Mouse (Mus musculus): ENCODE results near the gene Iqcj. TPM values are rescaled to one million over a fixed set of nuclear protein-coding genes. Genes with fewer than 3 reads are reported as not detected.

The Iqcj gene
- polyA plus RNA-seq, 1 experiment from 2014 or later, result 0.16 TPM

DNA sequence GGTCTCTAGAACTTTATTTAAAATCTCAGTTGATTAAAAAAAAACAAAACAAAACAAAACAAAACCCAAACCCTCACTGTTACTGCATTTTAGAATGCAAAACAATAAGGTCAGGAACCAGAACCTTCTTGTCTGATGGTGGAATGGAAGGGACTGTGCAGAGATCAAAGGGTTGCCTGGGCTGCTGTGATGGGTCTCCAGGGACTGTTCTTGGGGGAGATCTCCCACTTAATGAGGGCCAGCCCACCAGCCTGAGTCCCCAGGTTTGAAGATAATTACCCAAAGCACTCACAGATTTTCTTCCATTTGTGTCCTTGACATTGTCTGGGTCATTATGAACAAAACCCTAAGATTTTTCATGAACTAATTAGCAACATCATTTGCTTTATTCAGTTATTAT lies 4.8 kb upstream of the Iqcj start:
- ATAC-seq (ENCODE audit: insufficient number of reproducible peaks, low FRiP score, low TSS enrichment, low read depth) (no peak), DNase-seq (ENCODE audit: low spot score) (no peak)
- H3K36me3 ChIP-seq (ENCODE audit: control insufficient read depth, insufficient read depth, low read length), result no peaks in the 10 kb centered on the region
- peaks cover 3% of the 10 kb centered on the region for H3K4me1 ChIP-seq (ENCODE audit: control insufficient read depth, insufficient read depth, low read length)
- no peak overlapping the region for H3K27ac ChIP-seq (replicated peaks; ENCODE audit: low read depth, low read length)
- H3K27me3 ChIP-seq (ENCODE audit: control insufficient read depth, insufficient read depth, low read length), result no peaks in the 10 kb centered on the region
- no peak overlapping the region for H3K4me2 ChIP-seq (ENCODE audit: low read depth, severe bottlenecking)
- no peak overlapping the region for H3K9ac ChIP-seq (ENCODE audit: low read length)
- H3K4me3 ChIP-seq (ENCODE audit: low read depth, low read length), result no peak overlapping the region
- H3K9me3 ChIP-seq (ENCODE audit: control insufficient read depth, low read length), result no peaks in the 10 kb centered on the region

DNA sequence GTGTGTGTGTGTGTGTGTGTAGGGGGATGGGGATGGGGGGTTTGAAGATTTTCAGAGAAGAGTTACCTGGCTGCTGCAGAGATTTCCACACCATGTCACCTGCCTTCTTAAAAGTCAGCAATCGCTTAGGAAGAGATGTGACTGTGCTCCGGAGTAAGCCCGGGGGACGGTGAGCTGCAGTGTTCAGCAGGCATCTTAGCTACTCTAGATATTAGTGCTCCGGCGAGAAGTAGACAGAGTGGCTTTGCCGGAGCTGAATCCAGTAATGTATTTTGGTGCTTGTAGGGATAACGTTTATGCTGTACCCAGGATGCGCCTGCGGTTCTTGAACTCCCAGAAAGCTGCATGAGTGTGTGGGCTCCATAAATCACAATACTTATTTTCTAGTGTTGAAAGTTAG lies 748 bp downstream of the Iqcj start:
- Histone ChIP-seq H3K9ac (ENCODE audit: low read length) (no peak overlapping the region), H3K4me2 (ENCODE audit: low read depth, severe bottlenecking) (no peak overlapping the region), H3K36me3 (ENCODE audit: control insufficient read depth, insufficient read depth, low read length) (no peaks in the 10 kb centered on the region), H3K27ac (replicated peaks; ENCODE audit: low read depth, low read length) (no peak overlapping the region), H3K4me3 (ENCODE audit: low read depth, low read length) (no peak overlapping the region), H3K9me3 (ENCODE audit: control insufficient read depth, low read length) (no peaks in the 10 kb centered on the region), H3K4me1 (ENCODE audit: control insufficient read depth, insufficient read depth, low read length) (peaks cover 8% of the 10 kb centered on the region), H3K27me3 (ENCODE audit: control insufficient read depth, insufficient read depth, low read length) (no peaks in the 10 kb centered on the region)
- WGBS, result 57% methylated on average over 10 of the region's 10 CpGs
- DNase-seq (ENCODE audit: low spot score) (no peak), ATAC-seq (ENCODE audit: insufficient number of reproducible peaks, low FRiP score, low TSS enrichment, low read depth) (no peak)

DNA sequence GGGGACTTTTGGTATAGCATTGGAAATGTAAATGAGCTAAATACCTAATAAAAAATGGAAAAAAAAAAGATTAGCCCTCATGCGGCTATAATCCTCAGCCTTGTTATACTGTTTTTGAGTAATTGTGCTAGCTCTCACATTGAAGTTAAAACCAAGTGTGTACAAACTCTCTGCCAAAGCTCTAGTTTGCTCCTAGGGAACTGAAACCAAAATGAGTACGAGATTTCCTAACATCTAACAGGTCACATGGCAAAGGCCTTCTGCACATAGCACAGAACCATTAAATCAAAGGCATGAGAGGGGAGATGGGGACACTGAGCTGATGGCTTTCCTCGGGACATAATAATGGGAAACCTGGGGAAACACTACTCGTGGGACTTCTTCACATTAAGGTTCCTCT lies 10.5 kb downstream of the Iqcj start:
- Histone ChIP-seq H3K27me3 (ENCODE audit: control insufficient read depth, insufficient read depth, low read length) (no peaks in the 10 kb centered on the region), H3K4me3 (ENCODE audit: low read depth, low read length) (no peak overlapping the region), H3K9ac (ENCODE audit: low read length) (no peak overlapping the region), H3K9me3 (ENCODE audit: control insufficient read depth, low read length) (no peaks in the 10 kb centered on the region), H3K36me3 (ENCODE audit: control insufficient read depth, insufficient read depth, low read length) (no peaks in the 10 kb centered on the region), H3K27ac (replicated peaks; ENCODE audit: low read depth, low read length) (no peak overlapping the region), H3K4me2 (ENCODE audit: low read depth, severe bottlenecking) (no peak overlapping the region), H3K4me1 (ENCODE audit: control insufficient read depth, insufficient read depth, low read length) (no peaks in the 10 kb centered on the region)
- 84% methylated on average over 4 of the region's 4 CpGs for WGBS
- ATAC-seq (ENCODE audit: insufficient number of reproducible peaks, low FRiP score, low TSS enrichment, low read depth) (no peak), DNase-seq (ENCODE audit: low spot score) (no peak)

DNA sequence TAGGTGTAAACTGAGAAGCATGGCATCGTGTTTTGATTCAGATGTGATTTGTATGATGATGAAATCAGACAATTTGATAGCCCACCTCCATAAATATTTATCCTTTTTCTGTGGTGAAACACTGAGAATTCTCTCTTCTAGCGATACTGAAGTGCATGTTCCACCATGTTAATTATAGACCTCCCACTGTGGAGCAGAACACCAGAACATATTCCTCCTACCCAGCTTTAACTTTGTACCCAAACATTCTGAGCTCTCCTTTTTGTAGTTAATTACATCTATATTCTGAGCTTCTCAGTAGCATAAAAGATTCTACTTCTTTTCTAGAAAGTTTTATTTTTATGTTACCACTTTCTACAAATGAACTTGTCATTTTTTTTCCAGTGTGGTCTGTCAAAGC lies 16.6 kb downstream of the Iqcj start:
- no peak overlapping the region for H3K27ac ChIP-seq (replicated peaks; ENCODE audit: low read depth, low read length)
- no peak for ATAC-seq (ENCODE audit: insufficient number of reproducible peaks, low FRiP score, low TSS enrichment, low read depth)
- H3K27me3 ChIP-seq (ENCODE audit: control insufficient read depth, insufficient read depth, low read length), result no peaks in the 10 kb centered on the region
- 92% methylated on average over 2 of the region's 2 CpGs for WGBS
- no peak overlapping the region for H3K4me2 ChIP-seq (ENCODE audit: low read depth, severe bottlenecking)
- no peaks in the 10 kb centered on the region for H3K4me1 ChIP-seq (ENCODE audit: control insufficient read depth, insufficient read depth, low read length)
- DNase-seq (ENCODE audit: low spot score), result no peak
- H3K9me3 ChIP-seq (ENCODE audit: control insufficient read depth, low read length), result no peaks in the 10 kb centered on the region
- H3K36me3 ChIP-seq (ENCODE audit: control insufficient read depth, insufficient read depth, low read length), result no peaks in the 10 kb centered on the region
- no peak overlapping the region for H3K4me3 ChIP-seq (ENCODE audit: low read depth, low read length)
- H3K9ac ChIP-seq (ENCODE audit: low read length), result no peak overlapping the region

- Histone ChIP-seq H3K36me3 (ENCODE audit: control insufficient read depth, insufficient read depth, low read length) (no peaks in the 10 kb centered on the region), H3K9ac (ENCODE audit: low read length) (no peak overlapping the region), H3K27me3 (ENCODE audit: control insufficient read depth, insufficient read depth, low read length) (no peaks in the 10 kb centered on the region), H3K4me1 (ENCODE audit: control insufficient read depth, insufficient read depth, low read length) (no peaks in the 10 kb centered on the region), H3K27ac (replicated peaks; ENCODE audit: low read depth, low read length) (no peak overlapping the region), H3K4me3 (ENCODE audit: low read depth, low read length) (no peak overlapping the region), H3K4me2 (ENCODE audit: low read depth, severe bottlenecking) (no peak overlapping the region), H3K9me3 (ENCODE audit: control insufficient read depth, low read length) (no peaks in the 10 kb centered on the region)
- ATAC-seq (ENCODE audit: insufficient number of reproducible peaks, low FRiP score, low TSS enrichment, low read depth), result no peak
- DNase-seq (ENCODE audit: low spot score), result no peak
- 87% methylated on average over 3 of the region's 3 CpGs for WGBS
These were observed 26.1 kb downstream of the Iqcj start for GRCm38 (mm10) chr3:67918098-67918497.

DNA sequence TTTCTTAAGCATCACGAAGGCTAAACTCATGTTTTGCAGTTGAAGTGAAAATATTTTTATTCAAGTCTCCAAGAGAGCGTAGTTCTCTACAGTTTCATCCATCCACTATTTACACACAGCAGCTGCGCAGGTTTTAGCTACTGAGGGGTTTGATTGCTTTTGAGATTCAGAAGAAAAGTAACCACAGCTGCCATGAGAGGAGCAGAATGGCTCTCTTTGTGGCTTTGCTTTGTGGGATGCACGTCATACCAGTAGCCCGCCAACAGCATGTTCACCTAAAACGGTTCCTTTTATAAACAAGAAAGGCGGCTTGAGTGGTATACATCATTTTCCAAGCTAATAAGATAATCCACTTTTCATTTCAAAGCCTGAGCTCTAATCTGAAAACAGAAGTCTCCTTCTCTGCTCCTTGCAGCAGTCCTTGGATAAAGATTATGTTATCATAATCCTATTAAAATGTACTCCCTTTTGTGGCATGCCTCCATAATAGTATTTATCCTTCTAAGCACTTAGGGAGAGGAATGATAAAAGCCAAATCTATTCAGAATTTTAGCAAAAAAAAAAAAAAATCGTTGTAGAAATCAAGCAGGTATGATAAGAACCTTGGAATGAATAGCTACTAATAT lies 26.7 kb downstream of the Iqcj start:
- ATAC-seq (ENCODE audit: insufficient number of reproducible peaks, low FRiP score, low TSS enrichment, low read depth), result no peak
- Histone ChIP-seq H3K27me3 (ENCODE audit: control insufficient read depth, insufficient read depth, low read length) (no peaks in the 10 kb centered on the region), H3K9me3 (ENCODE audit: control insufficient read depth, low read length) (no peaks in the 10 kb centered on the region), H3K36me3 (ENCODE audit: control insufficient read depth, insufficient read depth, low read length) (no peaks in the 10 kb centered on the region), H3K4me3 (ENCODE audit: low read depth, low read length) (no peak overlapping the region), H3K27ac (replicated peaks; ENCODE audit: low read depth, low read length) (no peak overlapping the region), H3K4me2 (ENCODE audit: low read depth, severe bottlenecking) (no peak overlapping the region), H3K9ac (ENCODE audit: low read length) (no peak overlapping the region), H3K4me1 (ENCODE audit: control insufficient read depth, insufficient read depth, low read length) (no peaks in the 10 kb centered on the region)
- no peak for DNase-seq (ENCODE audit: low spot score)
- WGBS, result 84% methylated on average over 8 of the region's 8 CpGs

DNA sequence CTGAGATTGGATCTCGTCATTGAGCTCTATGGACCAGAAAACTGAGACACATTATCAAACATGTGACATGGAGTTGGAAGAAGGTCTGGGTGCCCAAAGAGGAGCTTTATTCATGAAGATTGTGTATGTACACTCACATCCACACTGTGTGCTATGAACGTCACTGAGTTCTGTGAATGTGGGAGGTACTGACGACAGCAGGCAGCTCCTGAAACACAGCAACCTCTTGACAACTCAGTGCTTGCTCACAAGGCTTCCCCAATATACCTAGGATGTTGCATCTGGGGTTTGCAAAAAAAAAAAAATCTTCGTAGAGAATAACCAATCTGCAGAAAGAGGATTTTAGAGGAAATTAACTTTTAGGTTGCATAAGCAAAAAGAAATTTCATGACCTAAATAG lies 31.1 kb downstream of the Iqcj start:
- ATAC-seq (ENCODE audit: insufficient number of reproducible peaks, low FRiP score, low TSS enrichment, low read depth) (no peak), DNase-seq (ENCODE audit: low spot score) (no peak)
- H3K9me3 ChIP-seq (ENCODE audit: control insufficient read depth, low read length), result no peaks in the 10 kb centered on the region
- H3K4me2 ChIP-seq (ENCODE audit: low read depth, severe bottlenecking), result no peak overlapping the region
- no peak overlapping the region for H3K9ac ChIP-seq (ENCODE audit: low read length)
- H3K4me3 ChIP-seq (ENCODE audit: low read depth, low read length), result no peak overlapping the region
- no peaks in the 10 kb centered on the region for H3K4me1 ChIP-seq (ENCODE audit: control insufficient read depth, insufficient read depth, low read length)
- H3K27ac ChIP-seq (replicated peaks; ENCODE audit: low read depth, low read length), result no peak overlapping the region
- 82% methylated on average over 4 of the region's 4 CpGs for WGBS
- H3K27me3 ChIP-seq (ENCODE audit: control insufficient read depth, insufficient read depth, low read length), result no peaks in the 10 kb centered on the region
- no peaks in the 10 kb centered on the region for H3K36me3 ChIP-seq (ENCODE audit: control insufficient read depth, insufficient read depth, low read length)

GRCm38 (mm10) chr3:67925453-67925852 lies 33.4 kb downstream of the Iqcj start:
- no peak for DNase-seq (ENCODE audit: low spot score)
- no peak for ATAC-seq (ENCODE audit: insufficient number of reproducible peaks, low FRiP score, low TSS enrichment, low read depth)

DNA sequence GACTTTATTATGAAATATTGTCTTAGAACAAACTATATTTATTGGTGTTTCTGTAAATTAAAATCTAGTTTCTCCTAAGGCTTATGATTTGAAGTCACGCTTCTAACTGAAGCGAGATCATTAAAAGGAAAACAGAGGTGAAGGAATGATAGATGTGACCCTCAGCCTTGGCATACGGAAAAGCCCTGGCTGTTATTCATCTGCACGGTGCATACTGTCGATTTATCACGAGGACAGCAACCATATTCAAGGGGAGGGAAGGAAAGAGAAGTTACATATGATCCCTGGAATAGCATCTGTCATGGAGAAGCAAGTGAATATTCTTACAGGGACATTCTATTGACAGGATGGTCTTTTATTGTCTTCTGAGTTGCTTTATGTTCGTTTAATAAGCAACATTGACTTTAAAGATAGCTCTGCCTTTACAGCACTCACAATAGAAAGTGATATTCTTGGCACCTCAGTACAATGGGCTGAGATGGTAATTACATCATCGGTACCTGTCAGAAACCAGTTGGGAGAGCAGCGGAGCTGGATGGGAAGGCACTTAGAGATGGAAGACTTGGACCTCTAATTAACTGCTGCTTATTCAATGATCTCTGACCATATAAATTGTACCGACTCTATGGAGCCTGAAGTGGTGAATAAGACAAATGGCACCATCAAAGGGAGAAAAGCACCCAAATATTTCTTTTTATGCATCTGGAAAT lies 38.6 kb downstream of the Iqcj start:
- 85% methylated on average over 10 of the region's 10 CpGs for WGBS
- Histone ChIP-seq H3K4me1 (ENCODE audit: control insufficient read depth, insufficient read depth, low read length) (no peaks in the 10 kb centered on the region), H3K36me3 (ENCODE audit: control insufficient read depth, insufficient read depth, low read length) (no peaks in the 10 kb centered on the region), H3K4me3 (ENCODE audit: low read depth, low read length) (no peak overlapping the region), H3K9ac (ENCODE audit: low read length) (no peak overlapping the region), H3K4me2 (ENCODE audit: low read depth, severe bottlenecking) (no peak overlapping the region), H3K27ac (replicated peaks; ENCODE audit: low read depth, low read length) (no peak overlapping the region), H3K27me3 (ENCODE audit: control insufficient read depth, insufficient read depth, low read length) (no peaks in the 10 kb centered on the region), H3K9me3 (ENCODE audit: control insufficient read depth, low read length) (no peaks in the 10 kb centered on the region)
- DNase-seq (ENCODE audit: low spot score) (no peak), ATAC-seq (ENCODE audit: insufficient number of reproducible peaks, low FRiP score, low TSS enrichment, low read depth) (no peak)

More at GRCm38 (mm10) chr3:67925453-67925852, 33.4 kb downstream of the Iqcj start:
- H3K4me3 ChIP-seq (ENCODE audit: low read depth, low read length), result no peak overlapping the region
- no peaks in the 10 kb centered on the region for H3K4me1 ChIP-seq (ENCODE audit: control insufficient read depth, insufficient read depth, low read length)
- no peak overlapping the region for H3K9ac ChIP-seq (ENCODE audit: low read length)
- H3K4me2 ChIP-seq (ENCODE audit: low read depth, severe bottlenecking), result no peak overlapping the region
- H3K9me3 ChIP-seq (ENCODE audit: control insufficient read depth, low read length), result no peaks in the 10 kb centered on the region
- no peak overlapping the region for H3K27ac ChIP-seq (replicated peaks; ENCODE audit: low read depth, low read length)
- WGBS, result 76% methylated on average over 2 of the region's 2 CpGs
- H3K36me3 ChIP-seq (ENCODE audit: control insufficient read depth, insufficient read depth, low read length), result no peaks in the 10 kb centered on the region
- H3K27me3 ChIP-seq (ENCODE audit: control insufficient read depth, insufficient read depth, low read length), result no peaks in the 10 kb centered on the region
